ENCODE assay signal across 11 mouse cellular contexts in the genomic region with DNA sequence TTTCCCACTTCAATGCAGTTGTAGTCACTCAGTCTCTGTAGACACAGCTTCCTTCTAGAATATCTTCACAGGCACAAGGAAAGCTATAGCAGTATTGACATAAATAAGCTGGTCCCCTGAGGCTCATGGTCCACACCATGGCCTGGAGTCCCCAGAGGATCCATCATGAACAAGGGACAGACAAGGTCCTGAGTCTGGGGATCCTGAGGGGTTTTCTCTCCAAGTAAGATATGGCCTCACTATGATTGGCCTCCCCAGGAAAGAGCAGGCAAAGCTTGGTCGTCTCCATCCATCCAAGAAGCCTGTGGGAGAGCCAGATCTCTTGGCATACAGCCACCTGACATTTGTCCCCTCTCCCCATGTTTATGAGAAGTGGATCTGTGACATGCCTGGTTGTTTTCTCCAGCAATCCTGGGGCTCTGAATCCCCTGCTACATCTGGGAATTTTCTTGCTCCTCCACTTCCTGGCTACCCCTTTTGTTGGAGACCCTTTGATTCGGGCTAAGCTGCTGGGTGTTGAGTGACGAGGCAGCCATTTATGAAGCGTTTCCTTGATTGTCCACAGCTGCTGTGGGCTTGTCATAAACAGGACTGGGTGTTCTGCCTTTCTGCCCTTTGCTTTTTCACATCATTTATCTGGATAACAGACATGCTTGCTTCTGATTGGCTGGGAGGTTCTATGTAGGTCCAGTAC.
DNase-seq lines count a peak whose midpoint lies in the region; ATAC-seq lines count a peak whose summit lies in the region.
"Had no signal": no experiment of that assay in that cellular context is flagged by ENCODE, and none has a peak within 500 bp of the region (broad histone marks: within the 10 kb centered on the region; RNA-seq: fewer than 3 reads in every experiment).

No protein-coding gene starts in this region.

- no peak overlapping the region for H3K4me2 ChIP-seq in midbrain, embryonic 11.5 days
- H3K4me2 ChIP-seq in midbrain, embryonic 13.5 days (replicated peaks), result no peak overlapping the region
- H3K4me2 ChIP-seq in forebrain, embryonic 11.5 days (ENCODE audit: low read depth, low read length, severe bottlenecking), result no peak overlapping the region
- no peak overlapping the region for H3K4me2 ChIP-seq in forebrain, embryonic 14.5 days (ENCODE audit: low read length)
- H3K4me2 ChIP-seq: embryonic facial prominence, embryonic 15.5 days; midbrain, embryonic 12.5 days had no signal

- H3K27ac ChIP-seq in midbrain, embryonic 11.5 days (ENCODE audit: low read depth, low read length), result no peak overlapping the region
- H3K27ac ChIP-seq in midbrain, embryonic 13.5 days, result no peak overlapping the region
- no peak overlapping the region for H3K27ac ChIP-seq in forebrain, embryonic 11.5 days (ENCODE audit: low read depth, low read length)
- H3K27ac ChIP-seq in forebrain, embryonic 14.5 days (ENCODE audit: low read depth, low read length), result no peak overlapping the region
- H3K27ac ChIP-seq: embryonic facial prominence, embryonic 15.5 days; heart, adult 2 months; midbrain, embryonic 12.5 days had no signal

- WGBS in midbrain, embryonic 11.5 days, result 75% methylated on average over 4 of the region's 4 CpGs
- WGBS in midbrain, embryonic 13.5 days, result 70% methylated on average over 4 of the region's 4 CpGs
- 80% methylated on average over 4 of the region's 4 CpGs for WGBS in forebrain, embryonic 11.5 days
- WGBS in forebrain, embryonic 14.5 days, result 58% methylated on average over 4 of the region's 4 CpGs

- H3K9ac ChIP-seq in midbrain, embryonic 11.5 days (ENCODE audit: low read length), result no peak overlapping the region
- no peak overlapping the region for H3K9ac ChIP-seq in midbrain, embryonic 13.5 days (replicated peaks)
- no peak overlapping the region for H3K9ac ChIP-seq in forebrain, embryonic 11.5 days (ENCODE audit: low read length)
- H3K9ac ChIP-seq in forebrain, embryonic 14.5 days (ENCODE audit: low read length), result no peak overlapping the region
- H3K9ac ChIP-seq: embryonic facial prominence, embryonic 15.5 days; midbrain, embryonic 12.5 days had no signal

- no peak overlapping the region for H3K4me3 ChIP-seq in midbrain, embryonic 11.5 days (ENCODE audit: low read depth, low read length)
- no peak overlapping the region for H3K4me3 ChIP-seq in midbrain, embryonic 13.5 days (replicated peaks)
- H3K4me3 ChIP-seq in forebrain, embryonic 11.5 days (ENCODE audit: low read depth, low read length), result no peak overlapping the region
- no peak overlapping the region for H3K4me3 ChIP-seq in forebrain, embryonic 14.5 days (ENCODE audit: low read depth, low read length)
- H3K4me3 ChIP-seq: embryonic facial prominence, embryonic 15.5 days; heart, adult 2 months; midbrain, embryonic 12.5 days had no signal

- peaks cover 3% of the 10 kb centered on the region; the same call in 1 of the 2 replicates for H3K4me1 ChIP-seq in midbrain, embryonic 11.5 days (ENCODE audit: control insufficient read depth, insufficient read depth, low read length)
- H3K4me1 ChIP-seq in midbrain, embryonic 13.5 days (replicated peaks), result peaks cover 4% of the 10 kb centered on the region; the same call in 1 of the 2 replicates
- H3K4me1 ChIP-seq in forebrain, embryonic 11.5 days (replicated peaks; ENCODE audit: control insufficient read depth, insufficient read depth, low read length), result 0 out of 2 replicates have a peak, but pooled peaks cover 2% of the 10 kb centered on the region
- H3K4me1 ChIP-seq in forebrain, embryonic 14.5 days (ENCODE audit: control insufficient read depth, insufficient read depth, low read length), result no peaks in the 10 kb centered on the region

- H3K27me3 ChIP-seq in midbrain, embryonic 11.5 days (ENCODE audit: control insufficient read depth, insufficient read depth, low read length), result no peaks in the 10 kb centered on the region
- no peaks in the 10 kb centered on the region for H3K27me3 ChIP-seq in midbrain, embryonic 13.5 days
- H3K27me3 ChIP-seq in forebrain, embryonic 11.5 days (ENCODE audit: control insufficient read depth, insufficient read depth, low read length), result no peaks in the 10 kb centered on the region
- no peaks in the 10 kb centered on the region for H3K27me3 ChIP-seq in forebrain, embryonic 14.5 days (replicated peaks; ENCODE audit: control insufficient read depth, insufficient read depth, low read length)
- H3K27me3 ChIP-seq: embryonic facial prominence, embryonic 15.5 days; midbrain, embryonic 12.5 days had no signal

- H3K9me3 ChIP-seq in midbrain, embryonic 11.5 days (ENCODE audit: control insufficient read depth, low read length), result no peaks in the 10 kb centered on the region
- no peaks in the 10 kb centered on the region for H3K9me3 ChIP-seq in midbrain, embryonic 13.5 days
- H3K9me3 ChIP-seq in forebrain, embryonic 11.5 days (ENCODE audit: control insufficient read depth, low read length), result no peaks in the 10 kb centered on the region
- H3K9me3 ChIP-seq in forebrain, embryonic 14.5 days (replicated peaks; ENCODE audit: control insufficient read depth, low read length), result no peaks in the 10 kb centered on the region
- H3K9me3 ChIP-seq: embryonic facial prominence, embryonic 15.5 days; midbrain, embryonic 12.5 days had no signal

- no peaks in the 10 kb centered on the region for H3K36me3 ChIP-seq in midbrain, embryonic 11.5 days (ENCODE audit: control insufficient read depth, insufficient read depth, low read length)
- H3K36me3 ChIP-seq in midbrain, embryonic 13.5 days, result no peaks in the 10 kb centered on the region
- no peaks in the 10 kb centered on the region for H3K36me3 ChIP-seq in forebrain, embryonic 11.5 days (ENCODE audit: control insufficient read depth, insufficient read depth, low read length)
- H3K36me3 ChIP-seq in forebrain, embryonic 14.5 days (ENCODE audit: control insufficient read depth, insufficient read depth, low read length), result no peaks in the 10 kb centered on the region
- H3K36me3 ChIP-seq: embryonic facial prominence, embryonic 15.5 days; midbrain, embryonic 12.5 days had no signal

- ATAC-seq in midbrain, embryonic 11.5 days (ENCODE audit: low FRiP score), result no peak
- no peak for ATAC-seq in midbrain, embryonic 13.5 days
- ATAC-seq in forebrain, embryonic 11.5 days (replicated peaks; ENCODE audit: low FRiP score), result no peak
- ATAC-seq in forebrain, embryonic 14.5 days, result no peak

- DNase-seq in midbrain, embryonic 11.5 days (ENCODE audit: low spot score, missing footprints), result peak; percentile 31
- peak; percentile 16 to 39 for DNase-seq in kidney, adult 8-10 months
- DNase-seq in lung, adult 18-20 months, result peak; percentile 66 to 69
- no peak for DNase-seq in adrenal gland, postnatal 4 days (ENCODE audit: low spot score in 2 of 2)
- no peak for DNase-seq in forebrain, embryonic 11.5 days (ENCODE audit: low spot score)
- no peak for DNase-seq in layer of hippocampus, adult 8-10 months (ENCODE audit: low spot score in 2 of 2)
- no peak for DNase-seq in forebrain, embryonic 14.5 days (ENCODE audit: low spot score)

Comparison
In these comparisons a context has a peak if more than half of its experiments do, and no peak if none do; other contexts are left out.
1. DNase-seq: peak in midbrain, embryonic 11.5 days (single experiment), kidney, adult 8-10 months (2 of 2) and lung, adult 18-20 months (2 of 2); none in adrenal gland, postnatal 4 days (0 of 2), forebrain, embryonic 11.5 days (single experiment), layer of hippocampus, adult 8-10 months (0 of 2) and forebrain, embryonic 14.5 days (single experiment).